Mouse (Mus musculus) stomach, postnatal 0 days (tissue): ENCODE results near the gene Dusp18. TPM values are rescaled to one million over a fixed set of nuclear protein-coding genes. Genes with fewer than 3 reads are reported as not detected.

Experiments
- ATAC-seq: fragments of 200-750 bp; cut with Nextera tagmentation; 2 replicates; pipeline ENCODE4 v1.8.0; 2017; ENCODE audit not compliant: low FRiP score, low TSS enrichment
- DNase-seq: peaks from one replicate; pipeline ENCODE4 v3.0.0-alpha.2; 2016; ENCODE audit warnings: low spot score
- H3K27ac ChIP-seq: fragments of 300-500 bp; sonication (generic); replicated peaks from 2 replicates; pipeline ENCODE4 v1.5.1; 2014; ENCODE audit warnings: mild to moderate bottlenecking, control low read depth
- H3K27me3 ChIP-seq: fragments of 300-500 bp; sonication (generic); 2 replicates; pipeline ENCODE4 v1.6.1; 2014; ENCODE audit warnings: low read length; ENCODE audit not compliant: control insufficient read depth, insufficient read depth
- H3K36me3 ChIP-seq: fragments of 300-500 bp; sonication (generic); 2 replicates; pipeline ENCODE4 v1.6.1; 2014; ENCODE audit warnings: low read length, mixed read lengths; ENCODE audit not compliant: control insufficient read depth, insufficient read depth
- H3K4me1 ChIP-seq: fragments of 300-500 bp; sonication (generic); replicated peaks from 2 replicates; pipeline ENCODE4 v1.6.1; 2014; ENCODE audit warnings: antibody characterized with exemption; ENCODE audit not compliant: control insufficient read depth, insufficient read depth
- H3K4me2 ChIP-seq: fragments of 300-500 bp; sonication (generic); replicated peaks from 2 replicates; pipeline ENCODE4 v1.6.1; 2014; ENCODE audit warnings: low read depth, mild to moderate bottlenecking, control low read depth, moderate library complexity
- H3K4me3 ChIP-seq: fragments of 300-500 bp; sonication (generic); 2 replicates; pipeline ENCODE4 v1.5.1; 2014; ENCODE audit warnings: low read depth, low read length, control low read depth
- H3K9ac ChIP-seq: fragments of 300-500 bp; sonication (generic); 2 replicates; pipeline ENCODE4 v1.6.1; 2014; ENCODE audit warnings: mild to moderate bottlenecking, low read length, control low read depth, mixed read lengths
- H3K9me3 ChIP-seq: fragments of 300-500 bp; sonication (generic); 2 replicates; pipeline ENCODE4 v1.6.1; 2016; ENCODE audit warnings: low read length; ENCODE audit not compliant: control insufficient read depth
- CTCF ChIP-seq: IDR thresholded peaks from 2 replicates; pipeline ENCODE4 v1.5.1; 2016; ENCODE audit warnings: antibody characterized with exemption, low read depth, mild to moderate bottlenecking, moderate library complexity
- EP300 ChIP-seq: optimal IDR thresholded peaks from 2 replicates; pipeline ENCODE3; 2016; ENCODE audit warnings: antibody characterized with exemption
- WGBS: fragments of 180-500 bp; shearing (Covaris S2); extraction: QIAGEN DNeasy Blood & Tissue Kit; methylation state at CpG from one replicate; pipeline ENCODE4 v1.1.7; 2014; 5-methylcytosine and 5-hydroxymethylcytosine counted together
- polyA plus RNA-seq: library from polyadenylated mRNA; unstranded; fragments of >200 nt; fragmentation: Nextera tagmentation; extraction: Ambion mirVana; gene quantifications from 2 replicates; pipeline ENCODE4 v1.2.1, GENCODE M21; 2015

Dusp18 gene
- polyA plus RNA-seq, 1 experiment from 2014 or later, result 2.8 TPM

DNA sequence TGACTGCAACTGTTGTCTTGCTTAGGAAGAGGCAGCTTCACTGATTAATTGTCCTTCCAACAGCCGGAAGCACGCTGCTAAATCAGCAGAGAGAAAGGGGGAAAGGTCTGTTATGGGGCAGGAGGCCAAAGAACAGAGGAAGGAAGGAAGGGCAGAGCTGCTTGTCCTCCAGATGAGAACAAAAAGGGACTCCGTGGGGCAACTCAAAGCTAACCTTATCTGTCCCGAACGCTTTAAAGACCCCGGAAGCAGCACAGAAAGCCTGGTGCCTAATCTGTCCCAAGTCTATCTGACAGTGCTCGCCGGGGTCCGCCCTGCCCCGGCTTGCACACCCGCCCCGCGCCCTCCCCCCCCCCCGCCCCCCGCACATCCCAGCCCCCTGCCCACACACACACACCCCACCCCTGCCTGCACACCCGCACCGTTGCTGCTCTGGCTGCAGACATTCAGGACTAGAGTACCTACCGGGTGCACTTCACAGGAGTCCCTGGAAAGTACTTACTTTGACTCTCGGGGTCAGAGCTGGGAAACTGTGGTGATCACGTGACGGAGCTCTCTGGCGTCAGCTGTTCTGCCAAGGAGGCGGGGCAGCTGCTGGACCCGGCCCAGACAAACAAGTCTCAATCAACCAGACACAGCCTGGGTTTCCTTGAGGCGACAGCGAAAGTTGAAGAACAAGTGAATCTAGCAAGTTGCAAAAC lies 36.6 kb downstream of the Dusp18 start, which contains the start of gene Tcn2:
TSS of gene Tcn2 (minus strand) at position 649 of the 701 bp plus-strand sequence.
- H3K27me3 ChIP-seq, result no peaks in the 10 kb centered on the region
- H3K9me3 ChIP-seq, result no peaks in the 10 kb centered on the region
- peak within 1 kb of the TSS; percentile 59 for H3K9ac ChIP-seq
- DNase-seq (peak; percentile 86), ATAC-seq (peak; percentile 86)
- H3K4me3 ChIP-seq, result peak within 1 kb of the TSS; percentile 46
- H3K36me3 ChIP-seq, result no peaks in the 10 kb centered on the region
- H3K4me2 ChIP-seq, result peak within 1 kb of the TSS; percentile 69
- under 1% methylated on average over 18 of the region's 26 CpGs for WGBS
- no peaks in the 10 kb centered on the region for H3K4me1 ChIP-seq
- H3K27ac ChIP-seq, result no peak within 1 kb of the TSS; the same call in 1 of the 2 replicates
- TF ChIP-seq CTCF (no peak), EP300 (no peak)

GRCm38 (mm10) chr11:3933756-3934285 lies 38.8 kb downstream of the Dusp18 start:
- no peak for DNase-seq
- H3K4me1 ChIP-seq, result no peaks in the 10 kb centered on the region
- 84% methylated on average over 9 of the region's 9 CpGs for WGBS
- H3K36me3 ChIP-seq, result no peaks in the 10 kb centered on the region
- no peak for TF ChIP-seq EP300
- TF ChIP-seq CTCF, result no peak
- H3K27ac ChIP-seq, result no peak overlapping the region
- ATAC-seq, result no peak
- H3K4me3 ChIP-seq, result no peak overlapping the region
- H3K9me3 ChIP-seq, result no peaks in the 10 kb centered on the region
- no peak overlapping the region for H3K4me2 ChIP-seq
- H3K27me3 ChIP-seq, result no peaks in the 10 kb centered on the region
- H3K9ac ChIP-seq, result no peak overlapping the region

DNA sequence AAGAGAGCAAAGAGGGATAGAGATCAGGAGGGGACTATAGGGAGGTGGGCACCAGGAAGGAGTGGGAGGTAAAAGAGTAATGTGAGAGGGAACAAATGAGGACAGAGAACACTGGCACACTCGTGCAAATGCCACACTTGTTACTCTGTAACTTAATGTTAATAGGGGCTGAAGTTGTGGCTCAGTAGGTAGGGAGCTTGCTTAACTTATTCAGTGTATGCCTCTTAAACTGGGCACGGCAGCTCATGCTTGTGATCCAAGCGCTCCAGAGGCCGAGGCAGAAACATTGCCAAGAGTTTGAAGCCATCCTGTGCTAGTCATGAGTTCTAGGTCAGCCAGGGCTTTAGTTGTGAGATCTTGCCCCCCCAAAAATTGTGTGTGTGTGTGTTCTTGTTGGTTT lies 40.1 kb downstream of the Dusp18 start:
- Histone ChIP-seq H3K27me3 (no peaks in the 10 kb centered on the region), H3K4me2 (no peak overlapping the region), H3K27ac (no peak overlapping the region), H3K9me3 (no peaks in the 10 kb centered on the region), H3K36me3 (no peaks in the 10 kb centered on the region), H3K9ac (no peak overlapping the region), H3K4me3 (no peak overlapping the region), H3K4me1 (no peaks in the 10 kb centered on the region)
- 72% methylated on average over 4 of the region's 4 CpGs for WGBS
- TF ChIP-seq CTCF (no peak), EP300 (no peak)
- ATAC-seq (no peak), DNase-seq (no peak)

DNA sequence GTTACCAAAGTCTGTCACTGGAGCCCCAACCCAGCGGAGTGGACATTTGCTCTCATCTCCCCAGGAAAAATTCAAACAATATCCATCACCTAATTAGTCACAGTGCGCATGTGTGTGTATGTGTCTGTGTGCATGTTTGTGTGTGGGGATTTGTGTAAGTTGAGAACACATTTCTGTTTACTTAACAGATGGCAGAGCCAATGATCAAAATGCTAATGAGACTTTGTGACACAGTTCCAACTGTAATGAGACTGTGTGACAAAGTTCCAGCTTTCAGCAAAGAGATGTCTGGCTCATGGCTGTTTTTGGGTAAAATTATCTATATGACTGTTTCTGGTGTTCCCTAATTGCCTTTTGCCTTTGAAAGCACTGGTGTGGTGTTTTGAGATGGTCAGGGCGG lies 41.3 kb downstream of the Dusp18 start:
- WGBS, result 91% methylated on average over 3 of the region's 3 CpGs

GRCm38 (mm10) chr11:3937321-3937874 lies 42.4 kb downstream of the Dusp18 start:
- H3K36me3 ChIP-seq, result no peaks in the 10 kb centered on the region
- no peaks in the 10 kb centered on the region for H3K9me3 ChIP-seq
- ATAC-seq (no peak), DNase-seq (no peak)
- no peak overlapping the region for H3K4me2 ChIP-seq
- TF ChIP-seq CTCF, result no peak
- no peak for TF ChIP-seq EP300
- no peaks in the 10 kb centered on the region for H3K4me1 ChIP-seq
- no peak overlapping the region for H3K27ac ChIP-seq
- H3K4me3 ChIP-seq, result no peak overlapping the region
- 71% methylated on average over 13 of the region's 13 CpGs for WGBS
- no peak overlapping the region for H3K9ac ChIP-seq
- H3K27me3 ChIP-seq, result no peaks in the 10 kb centered on the region

More for the DNA sequence above, 41.3 kb downstream of the Dusp18 start:
- H3K27ac ChIP-seq, result no peak overlapping the region
- H3K9ac ChIP-seq, result no peak overlapping the region
- H3K4me1 ChIP-seq, result no peaks in the 10 kb centered on the region
- TF ChIP-seq CTCF, result no peak
- no peak for TF ChIP-seq EP300
- H3K27me3 ChIP-seq, result no peaks in the 10 kb centered on the region
- no peaks in the 10 kb centered on the region for H3K36me3 ChIP-seq
- H3K9me3 ChIP-seq, result no peaks in the 10 kb centered on the region
- no peak for DNase-seq
- no peak overlapping the region for H3K4me2 ChIP-seq
- ATAC-seq, result no peak
- H3K4me3 ChIP-seq, result no peak overlapping the region

- H3K27ac ChIP-seq, result no peak overlapping the region
- no peaks in the 10 kb centered on the region for H3K9me3 ChIP-seq
- H3K27me3 ChIP-seq, result no peaks in the 10 kb centered on the region
- no peaks in the 10 kb centered on the region for H3K4me1 ChIP-seq
- H3K9ac ChIP-seq, result no peak overlapping the region
- WGBS, result 85% methylated on average over 7 of the region's 7 CpGs
- DNase-seq (no peak), ATAC-seq (no peak)
- no peak overlapping the region for H3K4me2 ChIP-seq
- TF ChIP-seq EP300 (no peak), CTCF (no peak)
- no peaks in the 10 kb centered on the region for H3K36me3 ChIP-seq
- H3K4me3 ChIP-seq, result no peak overlapping the region
Observed at GRCm38 (mm10) chr11:3941371-3941770, 46.3 kb downstream of the Dusp18 start.
